Mouse (Mus musculus): ENCODE measurements around the gene Gm21970. TPM values are rescaled to one million over a fixed set of nuclear protein-coding genes. Genes with fewer than 3 reads are reported as not detected.

Gm21970 gene
- polyA plus RNA-seq, 1 experiment from 2014 or later: not detected

Other genes with a start within 250 kb of the Gm21970 start
- 4.7 and 5.7 TPM in 2 replicates for gene Olig2, start 166.3 kb upstream of the Gm21970 start, polyA plus RNA-seq (2015; fragmentation: Nextera tagmentation; extraction: Ambion mirVana)
- 32.3 and 39.7 TPM in 2 replicates for gene Olig1, start 121.9 kb upstream of the Gm21970 start, polyA plus RNA-seq (2015; fragmentation: Nextera tagmentation; extraction: Ambion mirVana)
- 44.2 and 50.3 TPM in 2 replicates for gene Ifnar2, start 18.9 kb upstream of the Gm21970 start, polyA plus RNA-seq (2015; fragmentation: Nextera tagmentation; extraction: Ambion mirVana)
- 8.9 and 10.7 TPM in 2 replicates for gene Il10rb, start 14.4 kb downstream of the Gm21970 start, polyA plus RNA-seq (2015; fragmentation: Nextera tagmentation; extraction: Ambion mirVana)
- gene Ifnar1, start 93.5 kb downstream of the Gm21970 start, polyA plus RNA-seq (2015; fragmentation: Nextera tagmentation; extraction: Ambion mirVana): 55.9 and 56.1 TPM in 2 replicates
- gene Ifngr2, start 155.4 kb downstream of the Gm21970 start, polyA plus RNA-seq (2015; fragmentation: Nextera tagmentation; extraction: Ambion mirVana): 118 and 124 TPM in 2 replicates
- gene Tmem50b, start 206.1 kb downstream of the Gm21970 start, polyA plus RNA-seq (2015; fragmentation: Nextera tagmentation; extraction: Ambion mirVana): 93.8 and 101 TPM in 2 replicates
- gene Dnajc28, start 227.3 kb downstream of the Gm21970 start, polyA plus RNA-seq (2015; fragmentation: Nextera tagmentation; extraction: Ambion mirVana): 6.9 and 8.5 TPM in 2 replicates

Data from forebrain, embryonic 16.5 days (tissue).